25 mouse cellular contexts compared by ENCODE assay signal in the genomic region with DNA sequence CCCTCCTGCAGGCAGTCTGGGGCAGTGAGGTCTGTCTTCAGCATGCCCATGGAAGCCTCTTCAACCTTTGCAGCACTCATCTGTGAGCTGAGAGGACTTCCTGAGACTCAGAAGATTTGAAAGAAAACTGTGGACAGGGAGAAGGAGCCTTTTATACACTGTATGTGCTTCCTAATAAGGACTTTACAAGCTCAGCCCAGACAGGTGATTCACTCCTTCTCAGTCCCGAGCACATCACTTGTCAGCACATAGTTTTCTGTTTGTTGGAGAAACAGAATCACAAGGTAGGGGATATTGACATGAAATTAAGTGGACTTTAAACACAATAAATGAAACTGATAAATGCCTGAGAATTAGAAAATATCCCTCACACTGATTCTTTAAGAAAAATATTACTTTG. TPM values are rescaled to one million over a fixed set of nuclear protein-coding genes. Genes with fewer than 3 reads are reported as not detected.
"Had no signal": no experiment of that assay in that cellular context is flagged by ENCODE, and none has a peak within 500 bp of the region (broad histone marks: within the 10 kb centered on the region; RNA-seq: fewer than 3 reads in every experiment).

TSS of gene Clec2e (minus strand) at position 120 of the 400 bp plus-strand sequence.

RNA-seq across cellular contexts. Expression of gene Clec2e, which starts in this region (rescaled TPM):
- polyA plus RNA-seq: limb, embryonic 10.5 days; limb, embryonic 11.5 days; limb, embryonic 12.5 days; limb, embryonic 13.5 days; limb, embryonic 15.5 days; liver, embryonic 11.5 days; liver, embryonic 12.5 days; liver, embryonic 13.5 days; liver, embryonic 14.5 days; liver, embryonic 15.5 days; liver, postnatal 0 days; lung, embryonic 14.5 days; lung, embryonic 15.5 days; lung, embryonic 16.5 days; lung, postnatal 0 days; midbrain, embryonic 10.5 days; midbrain, embryonic 11.5 days; midbrain, embryonic 12.5 days; midbrain, embryonic 13.5 days; midbrain, embryonic 14.5 days; midbrain, embryonic 15.5 days; midbrain, embryonic 16.5 days; midbrain, postnatal 0 days; myocyte; neural tube, embryonic 11.5 days had no signal
